Mouse (Mus musculus) hindbrain, postnatal 0 days (tissue): Measurements from ENCODE around the gene Fam20c. TPM values are rescaled to one million over a fixed set of nuclear protein-coding genes. Genes with fewer than 3 reads are reported as not detected.

Experiments used
- ATAC-seq: fragments of 200-750 bp; cut with Nextera tagmentation; 2 replicates; pipeline ENCODE4 v1.8.0; 2017; ENCODE audit warnings: mild to moderate bottlenecking, moderate TSS enrichment, moderate library complexity
- DNase-seq: peaks from one replicate; pipeline ENCODE4 v3.0.0-alpha.2; 2015; ENCODE audit warnings: low spot score
- H3K27ac ChIP-seq: fragments of 300-500 bp; sonication (generic); 2 replicates; pipeline ENCODE4 v1.5.1; 2014; ENCODE audit warnings: mild to moderate bottlenecking
- H3K27me3 ChIP-seq: fragments of 300-500 bp; sonication (generic); 2 replicates; pipeline ENCODE4 v1.6.1; 2014; ENCODE audit warnings: low read length, mixed read lengths; ENCODE audit not compliant: insufficient read depth
- H3K36me3 ChIP-seq: fragments of 300-500 bp; sonication (generic); 2 replicates; pipeline ENCODE4 v1.6.1; 2014; ENCODE audit warnings: low read length, mixed read lengths; ENCODE audit not compliant: insufficient read depth
- H3K4me1 ChIP-seq: fragments of 300-500 bp; sonication (generic); 2 replicates; pipeline ENCODE4 v1.6.1; 2014; ENCODE audit warnings: antibody characterized with exemption, low read length, mixed read lengths; ENCODE audit not compliant: insufficient read depth
- H3K4me2 ChIP-seq: fragments of 300-500 bp; sonication (generic); 2 replicates; pipeline ENCODE4 v1.6.1; 2014; ENCODE audit warnings: low read depth, mild to moderate bottlenecking, low read length, moderate library complexity, mixed read lengths
- H3K4me3 ChIP-seq: fragments of 300-500 bp; sonication (generic); 2 replicates; pipeline ENCODE4 v1.5.1; 2014; ENCODE audit warnings: low read length
- H3K9ac ChIP-seq: fragments of 300-500 bp; sonication (generic); replicated peaks from 2 replicates; pipeline ENCODE4 v1.6.1; 2014; ENCODE audit warnings: mild to moderate bottlenecking, low read length, moderate library complexity, mixed read lengths
- H3K9me3 ChIP-seq: fragments of 300-500 bp; sonication (generic); 2 replicates; pipeline ENCODE4 v1.6.1; 2016; ENCODE audit warnings: low read length, mixed read lengths
- CTCF ChIP-seq: IDR thresholded peaks from 2 replicates; pipeline ENCODE4 v1.5.1; 2016; ENCODE audit warnings: antibody characterized with exemption, control low read depth, low read depth
- WGBS: fragments of 180-500 bp; shearing (Covaris S2); extraction: QIAGEN DNeasy Blood & Tissue Kit; methylation state at CpG from one replicate; pipeline ENCODE4 v1.1.7; 2014; 5-methylcytosine and 5-hydroxymethylcytosine counted together
- polyA plus RNA-seq: library from polyadenylated mRNA; unstranded; fragments of >200 nt; fragmentation: Nextera tagmentation; extraction: Ambion mirVana; gene quantifications from 2 replicates; pipeline ENCODE4 v1.2.1, GENCODE M21; 2015
- total RNA-seq: library from RNA; depleted of rRNA; stranded (reverse); fragments of >200 nt; gene quantifications from 2 replicates; pipeline ENCODE4 v1.2.3, GENCODE M21; 2014

Gene Fam20c
- total and polyA plus RNA-seq, 2 experiments from 2014 or later: 53.9 to 96.4 TPM

DNA sequence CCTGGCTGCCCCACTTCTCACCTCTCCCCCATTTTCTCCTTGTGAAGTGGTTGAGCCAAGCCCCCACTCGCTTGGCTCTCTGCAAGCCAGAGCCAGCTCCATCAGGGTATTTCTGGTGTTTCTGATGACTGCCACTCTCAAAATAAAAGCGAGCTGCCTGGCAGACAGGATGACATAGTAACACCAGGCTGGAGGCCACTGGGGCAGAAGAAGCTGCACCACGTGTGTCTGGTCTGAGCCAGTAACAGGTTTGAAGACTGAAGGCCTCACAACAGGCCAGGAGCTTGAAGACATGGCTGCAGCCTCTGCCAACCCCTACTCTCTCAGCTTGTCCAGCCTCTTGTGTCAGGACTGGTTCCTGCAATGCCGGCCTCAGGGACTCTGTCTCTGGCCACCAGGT is 8.0 kb downstream of the Fam20c start:
- no peak overlapping the region for H3K4me2 ChIP-seq
- ATAC-seq (peak; percentile 41; the same call in 1 of the 2 replicates), DNase-seq (no peak)
- peaks cover 3% of the 10 kb centered on the region; the same call in 1 of the 2 replicates for H3K36me3 ChIP-seq
- H3K9me3 ChIP-seq: no peaks in the 10 kb centered on the region
- TF ChIP-seq CTCF: no peak
- 50% methylated on average over 4 of the region's 4 CpGs for WGBS
- H3K27me3 ChIP-seq: no peaks in the 10 kb centered on the region
- H3K9ac ChIP-seq: no peak overlapping the region
- no peak overlapping the region for H3K27ac ChIP-seq
- peaks cover 26% of the 10 kb centered on the region for H3K4me1 ChIP-seq
- H3K4me3 ChIP-seq: no peak overlapping the region

DNA sequence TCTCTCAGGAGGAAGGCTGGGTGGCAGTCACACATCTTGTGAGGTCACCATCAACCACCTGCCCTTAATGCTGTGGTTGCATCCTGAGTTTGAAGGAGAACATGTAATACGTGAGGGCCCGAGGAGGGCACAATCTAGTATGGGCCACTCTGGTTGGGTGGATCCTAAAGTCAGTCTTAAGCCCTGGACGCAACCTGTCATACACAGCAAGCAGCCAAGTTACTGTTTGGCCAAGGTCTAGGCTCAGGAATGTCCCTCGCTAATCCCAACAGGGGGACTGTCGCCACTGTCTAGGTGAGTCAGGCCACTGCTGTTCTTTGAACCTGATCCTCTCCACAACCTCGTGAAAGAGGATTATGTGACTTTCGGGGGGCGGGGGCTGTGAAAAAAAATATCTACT is 10.3 kb downstream of the Fam20c start:
- Histone ChIP-seq H3K27ac (no peak overlapping the region), H3K36me3 (peaks cover 13% of the 10 kb centered on the region; the same call in 1 of the 2 replicates), H3K4me1 (peaks cover 14% of the 10 kb centered on the region), H3K4me2 (no peak overlapping the region), H3K27me3 (no peaks in the 10 kb centered on the region), H3K4me3 (no peak overlapping the region), H3K9me3 (no peaks in the 10 kb centered on the region), H3K9ac (no peak overlapping the region)
- TF ChIP-seq CTCF: no peak
- ATAC-seq (no peak), DNase-seq (no peak)
- WGBS: 83% methylated on average over 8 of the region's 8 CpGs

DNA sequence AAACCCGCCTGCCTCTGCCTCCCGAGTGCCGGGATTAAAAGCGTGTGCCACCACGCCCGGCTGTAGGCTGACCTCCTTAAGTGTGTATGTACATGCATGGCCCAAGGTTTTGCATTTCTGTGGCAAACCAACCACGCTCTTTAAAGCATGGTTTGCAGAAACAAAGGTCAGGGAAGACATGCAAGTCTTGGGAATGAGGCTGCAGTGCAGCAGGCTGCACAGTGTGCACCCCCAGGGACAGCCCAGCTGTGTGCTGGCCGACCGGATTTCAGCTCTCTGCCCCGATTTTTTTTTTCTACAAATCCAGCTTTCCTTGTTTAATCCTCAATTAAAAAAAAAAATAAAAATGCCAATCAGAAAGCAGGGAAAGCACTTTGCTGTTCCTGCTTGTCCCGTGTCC is 13.3 kb downstream of the Fam20c start:
- no peaks in the 10 kb centered on the region for H3K4me1 ChIP-seq
- no peak overlapping the region for H3K4me2 ChIP-seq
- DNase-seq (no peak), ATAC-seq (no peak)
- H3K9ac ChIP-seq: no peak overlapping the region
- H3K27ac ChIP-seq: no peak overlapping the region
- no peak for TF ChIP-seq CTCF
- H3K4me3 ChIP-seq: no peak overlapping the region
- H3K9me3 ChIP-seq: no peaks in the 10 kb centered on the region
- no peaks in the 10 kb centered on the region for H3K27me3 ChIP-seq
- WGBS: 86% methylated on average over 11 of the region's 11 CpGs
- H3K36me3 ChIP-seq: peaks cover 14% of the 10 kb centered on the region

DNA sequence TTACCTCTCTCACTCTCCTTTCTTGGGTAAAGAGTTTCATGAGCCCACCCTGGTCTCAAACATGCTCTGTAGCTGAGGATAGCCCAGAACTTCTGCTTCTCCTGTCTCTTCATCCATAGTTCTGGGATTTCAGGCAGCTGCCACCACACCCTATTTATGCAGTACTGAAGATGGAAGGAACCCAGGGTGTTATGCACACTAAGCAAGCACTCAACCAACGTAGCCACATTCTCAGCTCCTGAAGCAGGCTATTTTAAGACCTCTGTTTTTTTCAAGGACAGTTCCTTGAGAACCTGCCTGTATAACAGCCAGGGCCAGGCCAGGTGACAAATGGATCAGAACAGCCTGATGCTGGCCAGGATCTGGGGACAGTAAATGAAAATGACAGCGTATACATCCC is 14.4 kb downstream of the Fam20c start:
- ATAC-seq (no peak), DNase-seq (no peak)
- no peak overlapping the region for H3K4me3 ChIP-seq
- peaks cover 21% of the 10 kb centered on the region for H3K36me3 ChIP-seq
- no peaks in the 10 kb centered on the region for H3K27me3 ChIP-seq
- no peak overlapping the region for H3K4me2 ChIP-seq
- no peaks in the 10 kb centered on the region for H3K9me3 ChIP-seq
- H3K27ac ChIP-seq: no peak overlapping the region
- no peak for TF ChIP-seq CTCF
- WGBS: 77% methylated on average over 2 of the region's 2 CpGs
- H3K9ac ChIP-seq: no peak overlapping the region
- no peaks in the 10 kb centered on the region for H3K4me1 ChIP-seq

DNA sequence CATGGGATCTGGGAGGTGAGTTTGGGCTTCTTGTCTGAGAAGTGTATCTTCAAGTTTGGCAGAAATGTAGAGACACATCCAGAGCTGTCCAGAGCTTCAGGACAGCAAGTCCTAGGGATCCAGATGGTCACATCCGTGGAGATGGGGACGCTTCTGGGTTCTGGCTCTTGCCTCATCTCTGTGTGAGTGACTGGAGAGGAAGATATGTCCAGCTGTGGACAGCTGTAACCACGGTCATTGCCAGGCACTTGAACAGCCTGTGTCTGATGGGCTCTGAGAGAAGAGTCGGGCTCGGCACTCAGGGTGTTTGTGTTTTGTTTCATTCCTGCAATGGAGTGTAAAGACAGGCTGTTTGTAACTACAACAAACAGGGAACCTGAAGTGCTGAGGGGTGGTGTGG is 14.8 kb downstream of the Fam20c start:
- Histone ChIP-seq H3K4me2 (no peak overlapping the region), H3K9ac (no peak overlapping the region), H3K9me3 (no peaks in the 10 kb centered on the region), H3K27ac (no peak overlapping the region), H3K4me3 (no peak overlapping the region), H3K4me1 (no peaks in the 10 kb centered on the region), H3K36me3 (peaks cover 21% of the 10 kb centered on the region), H3K27me3 (no peaks in the 10 kb centered on the region)
- no peak for TF ChIP-seq CTCF
- DNase-seq (no peak), ATAC-seq (no peak)
- WGBS: 91% methylated on average over 5 of the region's 5 CpGs

DNA sequence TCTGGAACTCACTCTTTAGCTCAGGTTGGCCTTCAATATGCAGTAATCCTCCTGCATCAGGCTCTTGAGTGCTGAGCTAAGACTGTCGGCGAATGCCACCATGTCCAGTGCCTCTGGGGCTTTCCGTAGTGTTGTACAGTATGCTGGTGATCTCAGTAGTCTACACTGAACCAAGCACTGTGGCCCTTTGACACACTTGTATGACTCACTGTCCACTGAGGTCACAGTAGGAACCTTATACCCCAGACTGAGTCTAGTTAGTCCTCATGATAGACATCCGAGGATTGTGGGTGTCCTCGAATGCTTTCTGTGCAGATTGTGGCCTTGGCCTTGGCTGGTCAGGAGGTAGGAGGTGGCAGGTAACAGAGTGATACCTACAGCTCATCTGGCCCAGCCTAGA is 20.8 kb downstream of the Fam20c start:
- no peak overlapping the region for H3K4me2 ChIP-seq
- no peak overlapping the region for H3K4me3 ChIP-seq
- 96% methylated on average over 5 of the region's 5 CpGs for WGBS
- H3K9me3 ChIP-seq: no peaks in the 10 kb centered on the region
- H3K27ac ChIP-seq: no peak overlapping the region
- H3K4me1 ChIP-seq: peaks cover 9% of the 10 kb centered on the region
- no peaks in the 10 kb centered on the region for H3K27me3 ChIP-seq
- peaks cover 14% of the 10 kb centered on the region for H3K36me3 ChIP-seq
- H3K9ac ChIP-seq: no peak overlapping the region
- ATAC-seq (no peak), DNase-seq (no peak)
- TF ChIP-seq CTCF: no peak

DNA sequence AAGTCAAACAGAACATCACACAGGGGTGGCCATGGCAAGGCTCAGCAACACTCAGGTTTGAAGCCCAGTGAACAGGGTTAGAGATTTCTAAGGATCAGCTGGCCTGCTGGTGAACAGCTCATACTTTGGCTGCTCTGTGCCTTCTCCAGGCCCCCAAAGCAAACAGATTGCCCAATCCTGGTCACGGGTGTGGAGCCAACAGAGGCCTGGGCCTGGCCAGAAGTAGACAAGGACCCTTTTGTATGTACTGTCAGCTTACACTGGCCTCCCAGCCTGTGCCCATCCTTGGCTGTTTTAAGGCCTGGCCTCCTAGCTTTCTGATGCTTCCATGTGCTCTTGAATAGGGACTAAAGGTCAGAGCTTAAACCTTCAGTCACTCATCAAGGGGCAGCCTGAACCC is 22.0 kb downstream of the Fam20c start:
- Histone ChIP-seq H3K4me2 (no peak overlapping the region), H3K4me1 (peaks cover 9% of the 10 kb centered on the region), H3K9me3 (no peaks in the 10 kb centered on the region), H3K27me3 (no peaks in the 10 kb centered on the region), H3K4me3 (no peak overlapping the region), H3K9ac (no peak overlapping the region), H3K27ac (no peak overlapping the region), H3K36me3 (peaks cover 14% of the 10 kb centered on the region)
- 64% methylated on average over 1 of the region's 1 CpGs for WGBS
- no peak for TF ChIP-seq CTCF
- DNase-seq: peak; percentile 26
- peak; percentile 81; the same call in 1 of the 2 replicates for ATAC-seq
